Mouse (Mus musculus) MEL (cell line): Measurements from ENCODE around the gene Nudt16l1.

Experiments
- CTCF ChIP-seq, 3 experiments: IDR thresholded peaks in 2 of 3; conservative IDR thresholded peaks in 1 of 3; 2 replicates each; pipeline ENCODE4 v1.5.1; 2011 to 2012; ENCODE audit warnings: low read length in 3 of 3, low read depth in 2 of 3, mild to moderate bottlenecking in 2 of 3, improper control_type of control experiment in 1 of 3, inconsistent platforms in 1 of 3, mixed read lengths in 1 of 3, moderate library complexity in 1 of 3; ENCODE audit not compliant: control insufficient read depth in 1 of 3, insufficient read depth in 1 of 3, poor library complexity in 1 of 3, severe bottlenecking in 1 of 3
- EP300 ChIP-seq, 2 experiments: IDR thresholded peaks; 2 replicates each; pipeline ENCODE4 v1.6.1; 2011; ENCODE audit warnings: improper control_type of control experiment in 2 of 2, low read length in 2 of 2, low read depth in 1 of 2, mild to moderate bottlenecking in 1 of 2
- HCFC1 ChIP-seq: IDR thresholded peaks from 2 replicates; pipeline ENCODE4 v1.6.1; 2012; ENCODE audit warnings: low read depth, mild to moderate bottlenecking, inconsistent platforms, low read length, improper control_type of control experiment, moderate library complexity
- JUND ChIP-seq: IDR thresholded peaks from 2 replicates; pipeline ENCODE4 v1.6.1; 2011; ENCODE audit warnings: low read depth, mild to moderate bottlenecking, improper control_type of control experiment, low read length
- MAFK ChIP-seq: IDR thresholded peaks from 2 replicates; pipeline ENCODE4 v1.6.1; 2011; ENCODE audit warnings: low read depth, mild to moderate bottlenecking, low read length, improper control_type of control experiment, borderline replicate concordance
- MEF2A ChIP-seq: IDR thresholded peaks from 2 replicates; pipeline ENCODE4 v1.6.1; 2014; ENCODE audit warnings: low read depth, mild to moderate bottlenecking, inconsistent platforms, low read length, improper control_type of control experiment; ENCODE audit not compliant: poor library complexity, insufficient replicate concordance, severe bottlenecking; ENCODE audit errors: extremely low read depth
- MYC ChIP-seq: IDR thresholded peaks from 2 replicates; pipeline ENCODE4 v1.6.1; 2011; ENCODE audit warnings: low read depth, mild to moderate bottlenecking, low read length, improper control_type of control experiment, moderate library complexity
- POLR2AphosphoS2 ChIP-seq: IDR thresholded peaks from 2 replicates; pipeline ENCODE4 v1.6.1; 2011; ENCODE audit warnings: low read length, improper control_type of control experiment
- SIN3A ChIP-seq: IDR thresholded peaks from 2 replicates; pipeline ENCODE4 v1.6.1; 2012; ENCODE audit warnings: low read length, improper control_type of control experiment, inconsistent platforms
- SMC3 ChIP-seq: IDR thresholded peaks from 2 replicates; pipeline ENCODE4 v1.6.1; 2011; ENCODE audit warnings: low read depth, low read length, improper control_type of control experiment
- TAL1 ChIP-seq: IDR thresholded peaks from 2 replicates; pipeline ENCODE4 v1.6.1; 2012; ENCODE audit warnings: mild to moderate bottlenecking, inconsistent platforms, low read length, moderate library complexity, mixed read lengths
- TCF12 ChIP-seq: IDR thresholded peaks from 2 replicates; pipeline ENCODE4 v1.6.1; 2014; ENCODE audit warnings: low read depth, mild to moderate bottlenecking, inconsistent platforms, low read length, improper control_type of control experiment, moderate library complexity
- USF2 ChIP-seq, 2 experiments: IDR thresholded peaks; 2 replicates each; pipeline ENCODE4 v1.6.1; 2011 to 2012; ENCODE audit warnings: improper control_type of control experiment in 2 of 2, low read length in 2 of 2, borderline replicate concordance in 1 of 2, inconsistent platforms in 1 of 2, low read depth in 1 of 2, mild to moderate bottlenecking in 1 of 2; ENCODE audit not compliant: insufficient read depth in 1 of 2
- ZC3H11A ChIP-seq: IDR thresholded peaks from 2 replicates; pipeline ENCODE4 v1.6.1; 2012; ENCODE audit warnings: low read depth, mild to moderate bottlenecking, inconsistent platforms, low read length, improper control_type of control experiment

DNA sequence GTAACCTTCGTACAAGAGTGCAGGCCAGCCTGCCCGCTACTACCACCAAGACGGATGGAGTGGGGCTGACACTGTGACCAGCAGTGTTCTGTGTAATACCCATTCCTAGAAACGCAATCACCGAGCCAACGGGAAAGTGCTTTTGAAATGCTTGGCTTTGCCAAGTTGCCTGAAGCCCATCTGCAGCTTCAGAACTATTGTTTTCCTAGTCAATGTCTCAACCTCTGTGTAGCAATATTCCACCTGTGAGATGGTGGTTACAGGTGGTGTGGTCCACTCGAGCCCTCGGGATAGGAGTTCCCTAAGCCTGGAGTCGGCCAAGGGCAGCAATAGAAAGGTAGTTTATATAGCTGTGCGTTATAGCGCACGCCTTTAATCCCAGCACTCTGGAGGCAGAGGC is 46.2 kb downstream of the Nudt16l1 start:
- TF ChIP-seq HCFC1 (no peak), SMC3 (no peak), MYC (no peak), POLR2AphosphoS2 (no peak), CTCF (IDR thresholded peaks at IDR 0.05 in 2 of 3, conservative IDR thresholded peaks at IDR 0.05 in 1 of 3; ENCODE audit: control insufficient read depth in 1 of 3, insufficient read depth in 1 of 3, low read depth in 2 of 3, low read length in 3 of 3, poor library complexity in 1 of 3, severe bottlenecking in 1 of 3) (no peak), EP300 (IDR thresholded peaks at IDR 0.05; ENCODE audit: low read depth in 1 of 2, low read length in 2 of 2) (no peak), TAL1 (no peak), MAFK (no peak), MEF2A (no peak), ZC3H11A (no peak), USF2 (IDR thresholded peaks at IDR 0.05; ENCODE audit: borderline replicate concordance in 1 of 2, insufficient read depth in 1 of 2, low read depth in 1 of 2, low read length in 2 of 2) (no peak), TCF12 (no peak), JUND (no peak), SIN3A (no peak)
